Mouse (Mus musculus) layer of hippocampus, adult 8-10 months (tissue): ENCODE measurements around the gene Kdr. TPM values are rescaled to one million over a fixed set of nuclear protein-coding genes. Genes with fewer than 3 reads are reported as not detected.

Source experiments
- DNase-seq, 2 experiments: peaks; one replicate each; pipeline ENCODE4 v3.0.0; 2022; ENCODE audit warnings: low spot score in 2 of 2
- microRNA-seq, 2 experiments: library from miRNA; unstranded; fragments of <30 nt; microRNA quantifications; one replicate each; pipeline ENCODE4 v1.2.0; 2022
- total RNA-seq, 4 experiments: library from RNA; stranded (reverse); gene quantifications; 2 replicates each; pipeline ENCODE4 v1.2.4; 2022

Kdr gene
- total RNA-seq, 4 experiments from 2014 or later = 5.6 to 9.1 (median 7.6) TPM

DNA sequence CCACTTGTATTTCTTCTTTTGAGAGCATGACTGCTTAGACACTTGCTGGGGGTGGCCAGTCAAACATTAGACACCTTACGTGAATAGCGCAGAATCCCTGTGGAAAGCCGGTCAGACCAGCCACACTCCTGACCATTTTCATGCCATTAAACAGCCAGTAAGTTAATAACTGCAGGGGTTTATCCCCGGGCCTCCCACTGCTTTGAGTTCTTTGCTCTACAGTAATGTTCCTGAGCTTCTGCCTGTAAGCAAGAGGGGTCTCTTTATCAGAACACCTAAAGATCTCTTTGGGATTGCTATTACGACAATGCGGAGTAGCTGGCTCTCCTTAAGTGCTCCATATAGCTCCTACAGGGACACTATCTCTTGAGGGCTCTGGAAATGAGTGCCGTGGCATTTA, 58.7 kb downstream of the Kdr start:
- DNase-seq = no peak

DNA sequence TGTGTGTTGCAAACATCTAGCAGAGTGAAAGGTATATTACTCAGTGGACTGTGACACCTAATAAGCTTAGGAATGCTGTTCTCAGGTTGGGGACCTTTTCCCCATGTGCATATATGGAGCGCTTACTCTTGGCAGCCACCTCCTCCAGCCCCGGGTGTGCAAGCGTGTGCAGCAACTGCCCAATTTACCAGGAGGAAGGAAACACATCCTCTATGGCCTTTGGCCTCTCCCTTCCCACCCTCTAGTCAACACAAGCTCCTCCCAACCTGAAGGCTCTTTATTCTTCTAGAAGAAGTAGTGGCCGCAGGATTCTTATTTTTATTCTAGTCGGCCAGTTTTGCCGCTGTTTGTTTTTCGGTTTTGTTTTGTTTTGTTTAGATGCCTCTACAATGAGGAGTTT, 60.1 kb downstream of the Kdr start:
- DNase-seq = no peak

DNA sequence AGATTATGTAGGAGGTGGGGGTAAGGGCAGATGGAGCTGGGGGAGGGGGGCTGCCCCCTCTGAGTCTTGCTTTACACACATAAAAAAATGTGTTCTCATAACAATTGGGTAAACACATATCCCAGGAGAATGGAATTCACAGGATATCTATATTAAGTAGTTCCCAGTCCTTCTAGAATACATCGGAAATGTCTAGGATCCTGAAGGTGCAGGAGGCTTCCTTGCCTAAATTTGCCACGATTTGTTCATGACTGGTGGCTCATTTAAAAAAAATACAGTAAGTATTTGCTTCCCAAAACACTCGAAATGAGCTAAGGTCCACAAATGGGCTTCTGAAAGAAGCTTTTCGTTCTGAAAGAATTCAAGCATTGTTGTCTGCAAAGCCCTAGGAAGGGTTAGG, 61.0 kb downstream of the Kdr start:
- DNase-seq = no peak

DNA sequence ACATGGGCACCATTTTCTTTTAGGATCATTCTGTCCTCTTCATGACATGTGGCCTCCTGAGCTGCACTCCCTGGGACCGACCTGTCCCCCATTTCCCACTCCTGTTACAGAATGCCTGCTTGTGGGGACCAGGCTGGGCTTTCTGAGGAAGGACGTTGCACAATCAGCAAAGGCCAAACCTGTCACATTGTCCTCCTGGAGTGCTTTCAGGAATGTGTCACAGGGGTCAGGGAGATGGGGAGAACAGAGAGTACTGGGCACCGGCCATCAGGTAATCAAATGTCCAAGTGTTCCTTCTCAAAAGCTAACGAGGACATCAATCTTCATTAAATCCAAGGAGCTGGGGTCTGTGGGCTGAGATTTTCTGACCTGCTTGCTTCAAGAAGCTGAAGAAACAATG, 72.2 kb downstream of the Kdr start:
- DNase-seq = no peak

DNA sequence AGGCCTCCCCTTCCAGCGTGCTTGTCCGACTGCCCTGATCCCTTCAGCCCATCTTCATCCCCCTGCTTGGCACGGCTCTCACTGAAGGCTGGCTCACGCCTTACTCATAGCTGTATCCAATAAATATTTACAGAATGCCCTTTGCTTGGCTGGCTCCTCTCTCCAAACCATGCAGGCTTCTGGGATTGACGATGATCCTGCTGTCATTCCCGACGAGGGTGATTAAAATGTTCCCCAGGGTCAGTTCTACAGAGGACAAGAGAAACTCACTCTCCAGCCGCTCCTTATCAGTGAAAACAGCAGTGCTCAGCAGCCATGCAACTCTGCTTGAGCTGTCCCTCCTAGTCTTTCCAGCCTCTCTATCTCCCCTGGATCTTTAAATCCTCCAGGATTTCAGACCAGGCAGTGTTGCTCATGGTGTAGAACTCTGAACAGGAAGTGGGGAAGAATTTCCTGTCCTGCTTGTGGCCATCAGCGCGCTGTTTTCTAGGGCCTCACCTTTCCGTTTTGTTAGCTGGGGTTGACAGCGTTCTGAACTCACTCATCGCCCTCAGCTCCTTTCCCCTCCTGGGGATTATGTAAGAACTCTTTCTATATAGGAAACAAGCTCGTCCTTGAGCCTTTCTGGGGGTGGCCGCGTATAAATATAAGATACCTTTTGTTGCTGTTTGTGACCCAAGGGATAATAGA, 77.9 kb downstream of the Kdr start:
- no peak for DNase-seq

DNA sequence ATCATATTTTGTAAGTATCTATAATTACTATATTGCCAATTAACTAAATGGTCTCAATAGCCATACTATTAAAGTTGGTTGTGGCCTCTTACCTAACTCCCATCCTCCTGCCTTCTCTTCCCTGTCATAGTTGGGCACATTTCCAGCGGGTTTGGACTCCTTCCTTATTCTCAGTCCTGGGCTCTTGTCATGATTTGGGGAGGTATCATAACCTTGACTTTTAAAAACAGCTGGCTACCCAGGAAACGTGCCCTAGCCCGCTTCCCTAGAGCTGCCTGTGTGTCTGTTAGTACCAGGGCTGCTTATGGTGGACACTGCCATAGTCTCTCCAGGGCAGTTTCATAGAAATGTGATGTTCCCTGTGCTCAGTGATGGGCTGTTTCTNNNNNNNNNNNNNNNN, 82.9 kb downstream of the Kdr start:
- DNase-seq = no peak

DNA sequence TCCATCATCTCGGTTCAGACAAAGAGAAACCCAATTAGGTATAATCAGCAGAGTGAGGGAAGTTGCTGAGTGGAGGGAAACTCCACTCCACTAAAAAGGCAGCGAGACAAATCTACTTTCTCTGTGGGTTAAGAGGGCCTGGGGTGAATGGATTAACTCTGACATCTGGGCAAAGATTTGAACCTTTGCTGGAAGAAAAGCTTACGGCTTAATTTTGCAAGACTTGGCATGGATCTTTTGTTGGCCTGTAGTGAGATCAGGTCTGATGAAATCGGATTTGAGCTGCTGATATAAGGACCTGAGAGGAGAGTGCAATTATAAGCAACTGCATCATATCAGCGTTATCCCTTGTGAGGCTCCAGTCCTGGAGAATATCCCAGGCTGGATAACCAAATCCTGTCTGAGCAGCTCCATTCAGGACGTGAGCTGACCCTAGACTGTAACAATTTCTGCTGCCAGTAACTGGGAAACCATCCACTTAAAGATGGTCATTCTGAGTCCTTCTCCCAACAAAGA, 85.2 kb downstream of the Kdr start:
- no peak for DNase-seq

Small RNA genes lying within 50 kb of the gene (microRNA-seq; reads per million reads assigned to microRNA genes)
- 0 reads per million in 2 experiments for gene Gm25374

Other genes starting within 250 kb of the Kdr start
- gene Srd5a3, start 161.8 kb upstream of the Kdr start, total RNA-seq = 10 to 100 TPM; 18.2 to 22.3 (median 21.1) TPM
- gene Tmem165, start 205.4 kb upstream of the Kdr start, total RNA-seq = 10 to 100 TPM; 28.6 to 38.4 (median 33.6) TPM